Mouse (Mus musculus) heart, embryonic 16.5 days (tissue): ENCODE measurements around the gene Aadat. TPM values are rescaled to one million over a fixed set of nuclear protein-coding genes. Genes with fewer than 3 reads are reported as not detected.
"Not testable (repeated sequence)": the region's sequence is repeated elsewhere in the genome, so short reads cannot be mapped to it uniquely, and the experiment has no call there.

Experiments
- ATAC-seq: fragments of 200-750 bp; cut with Nextera tagmentation; replicated peaks from 2 replicates; pipeline ENCODE4 v1.8.0; 2017; ENCODE audit warnings: moderate number of reproducible peaks; ENCODE audit not compliant: insufficient read depth, low FRiP score; ENCODE audit errors: extremely low read depth
- H3K27ac ChIP-seq: fragments of 300-500 bp; sonication (generic); 2 replicates; pipeline ENCODE4 v1.5.1; 2014; ENCODE audit warnings: mild to moderate bottlenecking, low read length, control low read depth, moderate library complexity
- H3K27me3 ChIP-seq: fragments of 300-500 bp; sonication (generic); 2 replicates; pipeline ENCODE4 v1.6.1; 2014; ENCODE audit warnings: low read length, mixed read lengths; ENCODE audit not compliant: control insufficient read depth, insufficient read depth
- H3K36me3 ChIP-seq: fragments of 300-500 bp; sonication (generic); 2 replicates; pipeline ENCODE4 v1.6.1; 2014; ENCODE audit not compliant: control insufficient read depth, insufficient read depth
- H3K4me1 ChIP-seq: fragments of 300-500 bp; sonication (generic); 2 replicates; pipeline ENCODE4 v1.6.1; 2014; ENCODE audit warnings: low read length, mixed read lengths; ENCODE audit not compliant: control insufficient read depth, insufficient read depth
- H3K4me2 ChIP-seq: fragments of 300-500 bp; sonication (generic); 2 replicates; pipeline ENCODE4 v1.6.1; 2014; ENCODE audit warnings: low read depth, mild to moderate bottlenecking, control low read depth, low read length
- H3K4me3 ChIP-seq: fragments of 300-500 bp; sonication (generic); 2 replicates; pipeline ENCODE4 v1.5.1; 2014; ENCODE audit warnings: mild to moderate bottlenecking, control low read depth, low read length
- H3K9ac ChIP-seq: fragments of 300-500 bp; sonication (generic); 2 replicates; pipeline ENCODE4 v1.6.1; 2014; ENCODE audit warnings: low read length, control low read depth
- H3K9me3 ChIP-seq: fragments of 300-500 bp; sonication (generic); replicated peaks from 2 replicates; pipeline ENCODE4 v1.6.1; 2016; ENCODE audit warnings: low read length; ENCODE audit not compliant: control insufficient read depth
- WGBS: fragments of 180-500 bp; shearing (Covaris S2); extraction: QIAGEN DNeasy Blood & Tissue Kit; methylation state at CpG from one replicate; pipeline ENCODE4 v1.1.7; 2014; 5-methylcytosine and 5-hydroxymethylcytosine counted together
- polyA plus RNA-seq: library from polyadenylated mRNA; unstranded; fragments of >200 nt; fragmentation: Nextera tagmentation; extraction: Ambion mirVana; gene quantifications from 2 replicates; pipeline ENCODE4 v1.2.1, GENCODE M21; 2015

The Aadat gene
- 0.21 and 0.24 TPM in 2 replicates for polyA plus RNA-seq

GRCm38 (mm10) chr8:60505653-60506521, at the start of gene Aadat:
Gene Aadat (plus strand): TSS chr8:60505932.
- H3K4me1 ChIP-seq, result peaks cover 7% of the 10 kb centered on the region
- peak; percentile 81 for ATAC-seq

GRCm38 (mm10) chr8:60466686-60467335, 38.9 kb upstream of the Aadat start:
- Histone ChIP-seq H3K9me3 (no peaks in the 10 kb centered on the region), H3K36me3 (no peaks in the 10 kb centered on the region), H3K4me1 (no peaks in the 10 kb centered on the region), H3K9ac (no peak overlapping the region), H3K27me3 (no peaks in the 10 kb centered on the region), H3K27ac (no peak overlapping the region), H3K4me2 (0 out of 2 replicates have a peak overlapping the region, but pooled peaks have one; percentile 17), H3K4me3 (no peak overlapping the region)
- WGBS, result 35% methylated on average over 15 of the region's 15 CpGs
- ATAC-seq, result no peak

More at GRCm38 (mm10) chr8:60505653-60506521, at the start of gene Aadat:
- peak within 1 kb of the TSS; percentile 73 for H3K9ac ChIP-seq
- no peaks in the 10 kb centered on the region for H3K36me3 ChIP-seq
- H3K27me3 ChIP-seq, result no peaks in the 10 kb centered on the region
- H3K27ac ChIP-seq, result no peak within 1 kb of the TSS
- H3K9me3 ChIP-seq, result no peaks in the 10 kb centered on the region
- 2% methylated on average over 25 of the region's 25 CpGs for WGBS
- peak within 1 kb of the TSS; percentile 68 for H3K4me3 ChIP-seq
- H3K4me2 ChIP-seq, result peak within 1 kb of the TSS; percentile 98

GRCm38 (mm10) chr8:60490147-60490546, 15.6 kb upstream of the Aadat start:
- WGBS, result 63% methylated on average over 2 of the region's 2 CpGs
- no peak for ATAC-seq

GRCm38 (mm10) chr8:60491871-60492270, 13.9 kb upstream of the Aadat start:
- no peak for ATAC-seq
- H3K4me2 ChIP-seq, result no peak overlapping the region
- peak overlapping the region; percentile 61 for H3K27ac ChIP-seq
- no peaks in the 10 kb centered on the region for H3K27me3 ChIP-seq
- H3K4me1 ChIP-seq, result peaks cover 4% of the 10 kb centered on the region; the same call in 1 of the 2 replicates
- no peak overlapping the region for H3K9ac ChIP-seq
- no peak overlapping the region for H3K4me3 ChIP-seq
- no peaks in the 10 kb centered on the region for H3K9me3 ChIP-seq
- 94% methylated on average over 2 of the region's 2 CpGs for WGBS
- no peaks in the 10 kb centered on the region for H3K36me3 ChIP-seq

More at GRCm38 (mm10) chr8:60490147-60490546, 15.6 kb upstream of the Aadat start:
- Histone ChIP-seq H3K9ac (no peak overlapping the region), H3K4me1 (peaks cover 4% of the 10 kb centered on the region; the same call in 1 of the 2 replicates), H3K27me3 (no peaks in the 10 kb centered on the region), H3K27ac (no peak overlapping the region), H3K4me3 (no peak overlapping the region), H3K36me3 (no peaks in the 10 kb centered on the region), H3K9me3 (no peaks in the 10 kb centered on the region), H3K4me2 (no peak overlapping the region)

- Histone ChIP-seq H3K9ac (no peak overlapping the region), H3K4me1 (peaks cover 4% of the 10 kb centered on the region; the same call in 1 of the 2 replicates), H3K27ac (peak overlapping the region; percentile 61), H3K4me3 (no peak overlapping the region), H3K36me3 (no peaks in the 10 kb centered on the region), H3K27me3 (no peaks in the 10 kb centered on the region), H3K9me3 (no peaks in the 10 kb centered on the region), H3K4me2 (no peak overlapping the region)
- WGBS, result 32% methylated on average over 3 of the region's 3 CpGs
- ATAC-seq, result peak; percentile 69
Observed at GRCm38 (mm10) chr8:60492471-60492870, 13.3 kb upstream of the Aadat start.

GRCm38 (mm10) chr8:60494606-60495005, 11.1 kb upstream of the Aadat start:
- Histone ChIP-seq H3K27me3 (no peaks in the 10 kb centered on the region), H3K9ac (no peak overlapping the region), H3K4me2 (no peak overlapping the region), H3K4me3 (no peak overlapping the region), H3K27ac (no peak overlapping the region), H3K4me1 (peaks cover 4% of the 10 kb centered on the region; the same call in 1 of the 2 replicates), H3K36me3 (no peaks in the 10 kb centered on the region), H3K9me3 (no peaks in the 10 kb centered on the region)
- WGBS, result 86% methylated on average over 11 of the region's 11 CpGs
- ATAC-seq, result no peak

GRCm38 (mm10) chr8:60495046-60495445, 10.7 kb upstream of the Aadat start:
- not testable (repeated sequence) for H3K27ac ChIP-seq, H3K4me1 ChIP-seq, H3K4me2 ChIP-seq, H3K36me3 ChIP-seq, H3K9me3 ChIP-seq, H3K27me3 ChIP-seq, H3K9ac ChIP-seq, ATAC-seq, H3K4me3 ChIP-seq
- WGBS, result 76% methylated on average over 2 of the region's 2 CpGs

- Histone ChIP-seq H3K9ac (no peak within 1 kb of the TSS), H3K4me3 (no peak within 1 kb of the TSS), H3K36me3 (no peaks in the 10 kb centered on the region), H3K9me3 (no peaks in the 10 kb centered on the region), H3K27me3 (no peaks in the 10 kb centered on the region), H3K27ac (no peak within 1 kb of the TSS), H3K4me1 (peaks cover 7% of the 10 kb centered on the region), H3K4me2 (no peak within 1 kb of the TSS)
- WGBS, result 36% methylated on average over 2 of the region's 2 CpGs
- no peak for ATAC-seq
Observed at GRCm38 (mm10) chr8:60503098-60503497, 2.6 kb upstream of the Aadat start, which contains the start of gene Gm10283. Gene Gm10283 (minus strand): TSS chr8:60503198.

- H3K4me1 ChIP-seq, result no peaks in the 10 kb centered on the region
- H3K27ac ChIP-seq, result no peak overlapping the region
- no peaks in the 10 kb centered on the region for H3K9me3 ChIP-seq
- ATAC-seq, result no peak
- H3K4me2 ChIP-seq, result no peak overlapping the region
- no peaks in the 10 kb centered on the region for H3K36me3 ChIP-seq
- H3K27me3 ChIP-seq, result no peaks in the 10 kb centered on the region
- H3K9ac ChIP-seq, result no peak overlapping the region
- no peak overlapping the region for H3K4me3 ChIP-seq
Observed at GRCm38 (mm10) chr8:60518286-60518685, 12.6 kb downstream of the Aadat start.
